Mouse (Mus musculus): ENCODE measurements around the gene Cacna2d2.

DNA sequence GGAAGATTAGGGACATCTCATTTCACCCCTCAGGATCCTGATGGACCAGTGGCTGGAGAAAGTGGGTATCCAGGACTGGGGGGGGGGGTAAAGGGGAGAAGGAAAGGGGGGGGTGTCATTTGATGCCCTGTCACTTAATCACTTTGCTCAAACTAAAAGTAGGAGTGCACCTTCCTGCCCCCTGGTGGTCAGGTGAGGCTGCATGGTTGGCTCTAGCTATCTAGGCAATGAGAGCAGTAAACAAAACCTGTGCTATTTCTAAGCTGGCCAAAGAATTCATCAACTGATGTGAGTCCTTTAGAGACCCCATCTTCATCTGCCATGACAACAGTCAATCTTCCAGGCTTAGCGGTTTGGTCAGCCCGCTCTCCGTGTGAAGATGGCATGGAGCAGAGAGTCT, 12.7 kb upstream of the Cacna2d2 start:
- peak; percentile 69 for TF ChIP-seq CTCF (conservative IDR thresholded peaks at IDR 0.05; ENCODE audit: low read length)
- no peak for TF ChIP-seq POU5F1 (IDR thresholded peaks at IDR 0.05; ENCODE audit: borderline replicate concordance, low read length)
